Mouse (Mus musculus) cerebellum, postnatal 25 days (tissue): ENCODE measurements around the gene Dlg2.

Experiments
- DNase-seq, 2 experiments: peaks; one replicate each; pipeline ENCODE4 v3.0.0; 2021; ENCODE audit warnings: mixed read lengths in 2 of 2

Gene Dlg2

GRCm38 (mm10) chr7:90540811-90541323 is 64.4 kb downstream of the Dlg2 start:
- DNase-seq: no peak

GRCm38 (mm10) chr7:90553399-90553798 is 76.9 kb downstream of the Dlg2 start:
- no peak for DNase-seq

DNA sequence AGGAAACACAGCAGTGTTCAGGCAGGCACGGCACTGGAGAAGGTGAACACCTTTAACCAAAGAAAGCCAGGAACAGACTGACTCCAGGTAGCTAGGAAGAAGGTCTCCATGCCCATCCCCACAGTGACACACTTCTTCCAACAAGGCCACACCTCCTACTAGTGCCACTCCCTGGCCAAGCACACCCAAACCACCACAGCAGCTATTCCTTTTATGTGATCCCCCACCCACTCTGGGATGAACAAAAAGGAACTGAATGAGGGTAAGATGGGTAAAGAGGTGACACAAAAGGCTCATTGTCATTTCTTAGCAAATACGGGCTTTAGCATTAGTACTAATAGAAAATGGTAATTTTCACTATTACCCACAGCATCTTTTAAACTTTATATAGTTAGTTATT is 77.9 kb downstream of the Dlg2 start:
- no peak for DNase-seq

- DNase-seq: no peak
Measured at GRCm38 (mm10) chr7:90569130-90569529, 92.7 kb downstream of the Dlg2 start.

- DNase-seq: no peak
Measured at GRCm38 (mm10) chr7:90587795-90588194, 111.3 kb downstream of the Dlg2 start.

DNA sequence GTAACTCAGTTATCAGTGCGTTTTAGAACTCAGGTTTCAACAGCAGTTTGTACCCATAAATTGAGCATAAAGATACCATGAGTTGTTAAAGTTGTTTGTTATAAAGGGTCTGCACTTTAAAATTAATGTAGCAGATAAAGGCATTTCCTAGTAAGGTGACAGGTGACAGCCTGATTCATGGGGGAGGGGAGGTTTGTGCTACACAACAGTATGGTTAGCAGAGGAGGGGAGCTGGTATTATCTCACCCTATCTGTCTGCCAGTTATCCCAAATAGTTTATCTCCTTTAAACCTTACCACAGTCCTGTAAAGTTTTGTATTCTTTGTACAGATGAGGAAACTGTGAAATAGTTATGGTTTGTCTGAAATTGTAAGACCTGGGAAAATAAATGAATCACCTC is 111.8 kb downstream of the Dlg2 start:
- DNase-seq: no peak

DNA sequence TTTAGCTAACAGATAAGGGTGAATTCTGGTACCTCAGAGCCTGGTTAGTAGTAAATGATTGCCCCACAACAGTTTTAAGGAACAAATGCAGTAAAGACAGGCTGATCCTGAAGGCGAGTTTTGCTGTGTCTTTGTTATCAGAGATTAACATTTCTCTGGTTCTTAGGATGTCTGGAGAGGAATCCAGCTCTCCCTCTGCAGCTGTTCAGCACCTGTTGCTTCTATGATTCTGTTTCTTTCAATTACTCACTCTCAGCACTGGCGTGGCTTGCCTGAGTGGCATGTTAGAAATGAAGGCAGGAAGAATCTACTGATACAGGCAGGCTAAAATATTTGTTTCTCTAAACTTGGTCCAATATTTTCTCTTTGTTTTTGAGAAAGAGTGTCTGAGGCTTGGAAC is 133.3 kb downstream of the Dlg2 start:
- DNase-seq: no peak

- DNase-seq: no peak
Measured at GRCm38 (mm10) chr7:90630546-90630945, 154.1 kb downstream of the Dlg2 start.

- DNase-seq: no peak
Measured at GRCm38 (mm10) chr7:90649512-90649911, 173.0 kb downstream of the Dlg2 start.

DNA sequence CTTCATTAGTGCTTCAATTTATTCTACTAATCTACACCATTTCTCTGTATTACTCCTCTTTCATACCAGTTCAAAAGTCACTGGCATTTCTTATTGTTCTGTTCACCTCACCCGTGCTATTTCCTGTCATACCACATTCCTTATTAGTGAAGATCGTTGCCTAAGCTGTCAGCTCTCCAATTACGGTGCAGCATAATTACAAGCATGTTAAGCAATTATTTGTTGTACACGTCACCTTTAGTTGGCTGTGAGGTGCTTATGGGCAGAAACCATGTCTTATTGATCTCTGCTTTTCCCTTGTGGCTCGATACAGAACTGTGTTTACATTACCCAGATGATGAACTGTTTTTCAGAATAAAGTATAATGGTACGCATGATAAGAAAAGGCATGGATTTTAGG is 174.7 kb downstream of the Dlg2 start:
- DNase-seq: no peak

GRCm38 (mm10) chr7:90651611-90652010 is 175.1 kb downstream of the Dlg2 start:
- DNase-seq: no peak

- no peak for DNase-seq
Measured at GRCm38 (mm10) chr7:90658593-90658992, 182.1 kb downstream of the Dlg2 start.

DNA sequence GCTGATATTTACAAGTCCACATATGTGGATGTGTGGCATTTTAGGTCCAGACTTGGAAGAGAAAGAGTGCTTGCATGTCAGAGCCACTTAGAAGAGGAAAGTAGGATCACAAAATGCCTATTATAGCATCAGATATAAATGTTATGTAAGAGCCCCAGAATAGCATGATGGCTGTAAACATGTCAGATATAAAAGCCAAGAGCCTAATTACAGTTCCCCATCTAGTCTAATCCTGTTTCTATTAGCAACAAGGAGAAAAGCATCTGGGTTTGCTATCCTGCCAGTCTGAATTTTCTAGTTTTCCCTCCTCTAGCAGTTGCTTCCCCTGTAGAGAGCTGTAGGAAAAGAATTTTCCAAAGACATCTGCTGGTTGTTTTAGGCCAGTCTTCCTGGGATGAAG is 217.6 kb downstream of the Dlg2 start:
- no peak for DNase-seq

DNA sequence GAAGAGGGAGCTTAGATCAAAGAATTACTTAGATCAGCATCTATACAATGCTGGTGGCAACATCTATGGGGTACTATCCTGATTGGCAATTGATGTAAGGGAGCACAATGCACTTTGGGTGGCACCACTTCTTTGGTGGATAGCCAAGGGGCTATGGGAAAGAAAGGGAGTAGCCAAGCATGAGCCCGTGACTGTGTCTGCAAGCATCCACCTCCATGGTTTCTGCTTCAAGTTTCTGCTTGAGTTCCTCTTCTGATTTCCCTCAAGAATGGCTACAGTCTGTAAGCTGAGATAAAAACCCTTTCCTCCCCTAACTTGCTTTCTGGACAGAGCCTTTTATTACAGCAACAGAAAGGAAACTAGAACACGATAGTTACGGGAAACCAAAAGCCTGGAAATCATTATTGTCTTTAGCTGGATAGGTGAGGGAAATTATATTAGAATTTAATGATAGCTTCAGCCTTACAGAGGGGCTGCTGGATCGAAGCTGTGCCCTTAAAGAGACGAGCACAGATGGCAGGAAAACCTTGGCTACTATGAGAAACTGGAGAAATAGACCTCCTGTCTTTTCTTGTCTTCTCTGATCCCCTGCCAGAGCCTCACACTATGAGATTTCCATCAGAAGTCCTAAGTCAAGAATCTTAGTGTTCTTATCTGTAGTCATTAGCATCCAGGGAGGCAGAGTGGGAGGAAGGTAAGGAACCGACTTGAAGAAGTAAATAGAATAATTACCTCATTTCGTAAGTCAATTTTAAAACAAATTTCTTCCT is 219.9 kb downstream of the Dlg2 start:
- DNase-seq: no peak

DNA sequence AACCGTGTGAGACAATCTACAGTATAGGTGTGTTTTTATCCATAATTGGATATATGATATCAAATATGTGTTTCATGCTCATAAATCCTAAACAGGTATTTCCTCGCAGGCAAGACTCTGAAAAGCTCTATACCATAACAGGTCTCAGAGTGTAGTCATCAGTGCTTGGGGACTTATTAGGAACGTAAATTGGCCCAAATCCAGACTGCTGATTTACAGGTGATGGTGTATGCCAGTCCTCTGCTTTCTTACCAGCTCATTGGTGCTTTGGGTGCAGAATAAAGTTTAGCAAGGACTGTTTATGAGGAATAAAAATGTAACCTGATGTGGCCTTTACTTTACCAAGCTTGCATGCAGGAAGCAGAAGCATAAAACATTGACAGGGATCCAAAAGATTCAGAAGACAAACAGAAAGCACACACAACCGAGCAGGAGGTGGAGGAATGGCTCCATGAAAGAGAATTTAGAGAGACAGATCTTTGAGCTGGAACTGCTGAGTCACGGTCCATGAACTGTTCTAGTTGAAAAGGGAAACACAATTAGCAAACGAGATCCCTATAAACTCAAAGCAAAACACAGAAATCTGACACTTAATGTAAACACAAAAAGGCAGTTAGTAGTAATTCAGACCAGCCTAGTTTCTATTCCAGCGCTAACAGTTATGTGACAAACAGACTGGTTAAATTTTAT is 226.8 kb downstream of the Dlg2 start:
- no peak for DNase-seq

- DNase-seq: no peak
Measured at GRCm38 (mm10) chr7:90703951-90704350, 227.5 kb downstream of the Dlg2 start.

- DNase-seq: no peak
Measured at GRCm38 (mm10) chr7:90734086-90734485, 257.6 kb downstream of the Dlg2 start.

- no peak for DNase-seq
Measured at GRCm38 (mm10) chr7:90736369-90736768, 259.9 kb downstream of the Dlg2 start.

GRCm38 (mm10) chr7:90748636-90749035 is 272.2 kb downstream of the Dlg2 start:
- DNase-seq: no peak

DNA sequence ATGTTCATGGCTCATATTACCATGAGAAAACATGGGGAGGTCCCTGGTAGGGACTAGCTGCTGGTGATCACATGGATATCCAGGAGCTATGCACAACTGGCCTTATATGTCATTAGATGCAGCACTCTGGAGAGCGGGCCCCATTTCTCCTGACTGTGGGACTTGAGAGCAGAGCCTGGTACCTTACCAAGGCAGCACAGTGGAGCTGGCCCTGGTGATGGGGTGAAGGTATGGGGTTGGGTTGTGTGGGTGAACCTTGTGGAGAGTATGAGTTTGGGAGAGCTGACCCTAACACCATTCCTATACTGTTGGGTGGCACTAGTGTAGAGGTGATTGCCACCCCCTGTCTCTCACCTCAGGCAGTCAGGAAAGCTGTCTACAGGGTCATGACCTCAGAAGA is 311.5 kb downstream of the Dlg2 start:
- DNase-seq: no peak

- DNase-seq: no peak
Measured at GRCm38 (mm10) chr7:90791522-90791921, 315.1 kb downstream of the Dlg2 start.

DNA sequence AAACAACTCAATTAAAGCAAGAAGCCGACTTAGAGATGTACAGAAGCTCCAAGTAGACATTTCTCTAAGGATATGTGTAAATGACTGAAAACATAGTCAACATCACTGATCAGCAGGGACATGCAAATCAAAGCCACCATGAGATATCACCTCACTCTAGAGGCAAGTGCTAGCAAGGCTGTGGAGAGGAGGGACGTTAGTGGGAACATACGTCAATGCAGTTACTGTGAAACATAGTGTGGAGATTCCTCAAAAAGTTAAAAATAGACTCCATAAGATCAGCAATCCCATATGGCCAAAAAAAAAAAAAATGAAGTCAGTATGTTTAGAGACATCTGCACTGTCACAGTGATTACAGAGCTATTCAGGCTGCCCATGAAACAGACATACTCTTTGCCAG is 349.2 kb downstream of the Dlg2 start:
- no peak for DNase-seq

GRCm38 (mm10) chr7:90841276-90841675 is 364.8 kb downstream of the Dlg2 start:
- no peak for DNase-seq
